Mouse (Mus musculus) heart, postnatal 25 days (tissue): ENCODE data around the gene Nanos1. TPM values are rescaled to one million over a fixed set of nuclear protein-coding genes. Genes with fewer than 3 reads are reported as not detected.

ENCODE experiments used
- DNase-seq: peaks from one replicate; pipeline ENCODE4 v3.0.0; 2022; ENCODE audit warnings: low spot score
- intact Hi-C: fragments of 180-260 bp; cut with DNase I; formaldehyde crosslinking; loops from one replicate; pipeline ENCODE4 v1.15.1; 2025
- total RNA-seq, 2 experiments: library from RNA; stranded (reverse); gene quantifications; 2 replicates each; pipeline ENCODE4 v1.2.3; 2021

The Nanos1 gene
- under 1 TPM; 0.11 to 0.29 TPM for total RNA-seq

GRCm38 (mm10) chr19:60755438-60756191 lies at the start of gene Nanos1:
Gene Nanos1, plus strand, starts transcription at chr19:60755987.
- peak; percentile 73 for DNase-seq
- intact Hi-C loops: no loop called here

GRCm38 (mm10) chr19:60709193-60709900 lies 46.4 kb upstream of the Nanos1 start:
- intact Hi-C loops: no loop called here
- no peak for DNase-seq

DNA sequence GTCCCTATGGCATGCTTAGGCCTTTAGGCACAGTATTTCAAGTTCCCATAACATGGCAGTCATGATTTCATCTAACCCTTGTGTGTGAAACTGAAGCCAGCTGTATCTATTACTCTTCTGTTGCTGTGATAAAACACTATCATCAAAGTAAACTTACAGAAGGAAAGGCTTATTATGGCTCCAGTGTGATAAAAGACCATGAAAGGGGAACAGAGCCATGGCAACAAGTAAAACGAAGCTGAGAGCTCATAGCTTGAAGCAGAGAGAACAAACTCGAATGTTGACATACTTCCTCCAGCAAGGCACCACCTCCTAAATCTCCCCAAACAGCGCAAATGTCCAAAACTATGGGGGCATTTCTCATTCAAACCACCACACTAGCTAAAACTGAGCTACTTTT lies 45.6 kb upstream of the Nanos1 start:
- no peak for DNase-seq
- intact Hi-C loops: no loop called here

DNA sequence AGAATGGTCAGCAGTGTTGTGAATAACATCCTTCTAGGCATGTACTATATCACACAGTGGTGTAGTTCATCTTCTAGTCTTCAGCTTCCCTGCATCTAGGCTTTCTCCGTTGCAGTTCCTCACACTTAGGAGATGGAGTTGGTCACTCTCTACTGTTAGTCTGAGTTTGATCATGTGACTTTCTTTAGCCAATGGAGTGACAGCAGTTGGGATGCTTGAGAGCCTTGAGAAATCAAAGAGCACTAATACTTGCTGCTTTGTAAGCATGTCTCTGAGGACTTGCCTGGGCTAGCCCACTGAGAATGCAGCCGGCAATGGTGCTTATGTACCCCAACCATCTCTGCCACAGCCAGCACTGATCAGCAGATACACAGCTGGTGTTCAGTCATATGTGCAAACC lies 43.2 kb upstream of the Nanos1 start:
- DNase-seq: no peak
- intact Hi-C loops: no loop called here

DNA sequence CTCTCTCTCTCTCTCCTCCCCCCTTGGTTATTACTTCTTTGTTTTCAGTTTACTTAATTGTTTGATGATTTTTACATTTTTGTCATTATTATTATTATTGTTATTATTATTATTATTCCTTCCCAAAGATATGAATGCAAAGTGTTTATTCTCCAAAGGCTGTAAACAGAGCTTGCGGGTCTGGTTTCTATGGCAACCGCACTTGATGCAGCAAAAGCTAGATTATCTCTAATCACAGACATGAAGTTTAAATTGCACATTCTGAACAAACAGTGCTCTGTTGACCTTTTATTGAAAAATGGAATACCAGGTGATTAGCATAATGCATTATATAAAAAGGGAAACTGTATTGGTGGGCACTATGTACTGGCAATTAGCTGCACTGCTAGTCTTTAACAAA lies 39.4 kb upstream of the Nanos1 start:
- DNase-seq: no peak
- intact Hi-C loops: no loop called here

DNA sequence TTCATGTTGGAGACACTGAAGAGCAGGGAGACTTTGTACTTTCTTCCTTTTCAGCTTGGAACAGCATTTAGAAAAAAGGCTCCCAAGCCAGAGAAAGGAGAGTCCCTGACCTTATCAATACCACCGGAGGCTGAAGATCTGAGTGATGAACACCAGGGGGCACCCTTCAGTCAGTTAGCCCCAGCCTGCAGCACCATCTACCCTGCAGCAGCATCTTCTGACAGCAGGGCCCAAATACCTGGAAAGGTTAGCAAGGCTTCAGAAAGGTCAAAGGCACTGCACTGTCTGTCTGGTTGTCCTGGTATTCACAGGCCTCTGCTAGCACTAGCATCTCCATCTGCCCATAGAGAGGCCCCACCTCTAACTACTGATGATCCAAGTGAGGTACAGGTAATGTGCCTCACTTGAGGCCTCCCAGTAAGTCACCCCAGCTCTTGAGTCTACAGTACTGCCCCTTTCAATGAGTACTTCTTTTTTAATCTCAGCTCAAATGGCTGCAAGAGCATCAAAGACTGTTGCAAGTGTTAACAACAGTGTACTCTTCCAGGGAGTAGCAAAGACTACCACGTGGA lies 25.4 kb upstream of the Nanos1 start:
- DNase-seq: no peak

DNA sequence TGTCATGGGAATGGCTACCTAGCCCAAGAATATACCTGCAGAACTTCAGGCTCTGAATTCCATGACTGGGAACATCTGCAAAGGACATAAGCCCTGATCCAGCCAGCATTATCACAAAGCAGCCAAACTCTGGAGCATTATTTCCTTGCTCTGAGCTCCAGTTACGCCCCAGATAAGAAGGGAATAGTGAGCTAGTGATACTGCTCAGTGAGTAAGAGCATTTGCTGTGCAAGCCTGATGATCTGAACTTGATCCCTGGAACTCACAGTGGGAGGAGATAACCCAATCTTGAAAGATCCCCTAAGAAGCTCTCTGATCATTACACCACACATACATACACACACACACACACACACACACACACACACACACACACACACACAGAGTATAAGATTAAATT lies 24.5 kb upstream of the Nanos1 start:
- no peak for DNase-seq

More for the DNA sequence above, 25.4 kb upstream of the Nanos1 start:
- intact Hi-C loops: no loop called here

GRCm38 (mm10) chr19:60731966-60732365 lies 23.8 kb upstream of the Nanos1 start:
- DNase-seq: no peak
- intact Hi-C loops: no loop called here

More for the DNA sequence above, 24.5 kb upstream of the Nanos1 start:
- intact Hi-C loops: no loop called here

GRCm38 (mm10) chr19:60740560-60740959 lies 15.2 kb upstream of the Nanos1 start:
- DNase-seq: no peak
- intact Hi-C loops: no loop called here

DNA sequence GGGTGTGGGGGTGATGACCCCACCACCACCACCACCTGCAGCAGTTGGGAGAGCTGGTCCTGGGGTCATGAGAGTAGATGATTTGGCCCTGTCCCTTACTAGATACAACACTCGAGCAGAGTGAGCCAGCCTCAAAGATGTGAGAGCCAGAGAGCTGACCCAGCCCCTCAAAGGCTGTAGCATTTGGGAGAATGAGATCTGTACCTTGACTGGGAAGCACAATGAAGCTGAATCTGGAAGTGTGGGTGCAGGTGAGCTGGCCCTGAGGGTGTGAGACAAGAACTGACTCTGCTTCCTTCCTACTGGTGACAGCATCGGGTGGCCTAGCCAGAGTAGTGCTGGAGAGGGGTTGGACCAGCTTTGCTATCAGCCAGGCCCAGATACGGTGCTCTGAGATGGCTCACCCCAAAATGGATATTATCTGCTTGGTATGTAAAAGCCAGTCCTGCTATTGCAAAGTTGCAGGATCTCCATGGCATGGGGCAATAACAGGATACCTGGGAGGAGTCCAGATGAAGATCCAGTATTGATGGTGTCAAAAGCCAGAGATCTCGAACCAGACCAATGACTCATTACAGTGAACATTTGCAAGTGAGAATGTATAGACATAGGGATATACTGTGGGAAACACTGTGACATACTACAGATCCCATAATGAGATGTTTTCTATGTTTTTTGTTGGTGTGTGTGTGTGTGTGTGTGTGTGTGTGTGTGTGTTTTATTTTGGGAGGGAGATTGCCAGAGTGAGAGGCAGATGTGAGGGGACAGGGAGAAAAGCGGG lies 11.8 kb upstream of the Nanos1 start:
- no peak for DNase-seq
- intact Hi-C loops: no loop called here

DNA sequence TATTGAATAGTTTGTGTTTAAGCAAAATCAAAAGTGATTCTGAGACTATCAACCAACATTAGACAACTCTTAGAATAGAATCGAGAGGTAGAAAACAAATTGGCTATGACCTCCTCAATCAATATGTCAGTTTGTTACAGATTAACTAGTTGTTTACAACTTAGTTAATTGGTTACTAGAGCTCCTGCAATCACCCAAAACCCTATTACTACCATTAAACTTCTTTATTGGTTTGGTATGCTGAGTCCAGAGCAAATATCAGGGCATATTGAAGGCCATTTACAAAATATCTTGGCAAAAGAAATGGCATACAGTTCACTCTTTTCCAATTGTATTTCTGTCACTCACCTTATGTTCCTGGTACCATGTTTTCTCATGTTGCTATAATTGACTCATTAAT lies 8.0 kb upstream of the Nanos1 start:
- no peak for DNase-seq
- intact Hi-C loops: no loop called here

GRCm38 (mm10) chr19:60756192-60757098 lies 658 bp downstream of the Nanos1 start:
- intact Hi-C loops: no loop called here
- peak; percentile 7 for DNase-seq

DNA sequence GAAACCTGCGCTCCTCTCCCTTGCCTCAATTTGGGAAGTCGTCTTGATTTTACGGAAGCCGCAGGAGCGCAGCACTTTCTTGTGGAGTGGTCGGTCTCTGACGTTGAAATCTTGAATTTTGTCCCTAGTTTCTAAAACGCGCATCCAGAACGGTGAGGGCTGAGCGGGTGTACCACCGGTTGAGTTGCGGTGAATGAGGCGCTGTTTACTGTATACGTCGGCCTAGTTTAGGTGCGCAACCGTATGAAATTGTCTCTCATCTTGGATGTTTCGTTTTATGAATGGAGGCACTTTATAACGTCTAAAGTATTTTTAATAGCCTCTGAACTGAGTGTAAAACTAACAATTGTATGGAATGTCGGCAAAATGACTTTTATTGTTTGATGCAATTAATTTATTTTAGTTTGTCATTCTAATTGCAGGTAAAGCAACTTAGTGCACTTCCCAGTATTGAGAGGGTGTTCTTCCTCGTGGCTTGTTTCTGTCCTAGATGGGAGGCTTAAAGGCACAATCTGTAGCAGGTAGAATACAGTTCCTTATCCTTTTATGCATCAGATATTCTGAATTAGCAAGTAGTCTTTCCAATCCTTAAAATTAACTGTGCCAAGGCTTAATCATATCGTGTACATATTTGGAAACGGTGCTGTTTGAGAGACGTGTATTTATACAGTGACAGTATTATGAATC lies 1.5 kb downstream of the Nanos1 start:
- no peak for DNase-seq
- intact Hi-C loops: no loop called here

GRCm38 (mm10) chr19:60758896-60759835 lies 3.4 kb downstream of the Nanos1 start:
- intact Hi-C loops: no loop called here
- no peak for DNase-seq

GRCm38 (mm10) chr19:60773366-60773765 lies 17.6 kb downstream of the Nanos1 start:
- DNase-seq: no peak
- intact Hi-C loops: no loop called here

- no peak for DNase-seq
- intact Hi-C loops: no loop called here
These were observed 26.2 kb downstream of the Nanos1 start for GRCm38 (mm10) chr19:60782034-60782433.

- intact Hi-C loops: no loop called here
- no peak for DNase-seq
These were observed 28.9 kb downstream of the Nanos1 start for GRCm38 (mm10) chr19:60784712-60785111.
